Comparison of ENCODE assay signal across 8 mouse cellular contexts in genomic region chr17:34031465-34032173, GRCm38 (mm10). TPM values are rescaled to one million over a fixed set of nuclear protein-coding genes. Genes with fewer than 3 reads are reported as not detected.
A peak's percentile ranks its signal among the peaks of the same experiment; 100 is the strongest.
DNase-seq lines count a peak whose midpoint lies in the region; ATAC-seq and TF ChIP-seq lines count a peak whose summit lies in the region.

Gene Slc39a7 (minus strand): TSS chr17:34031682.
Gene Rxrb (plus strand): TSS chr17:34031812.

- peak; percentile 84 for ATAC-seq in heart, embryonic 15.5 days (replicated peaks; ENCODE audit: insufficient number of reproducible peaks, insufficient read depth, low FRiP score, low read depth)
- peak; percentile 75 for ATAC-seq in liver, embryonic 14.5 days (ENCODE audit: insufficient read depth)
- ATAC-seq in neural tube, embryonic 11.5 days (ENCODE audit: insufficient read depth, low FRiP score, low TSS enrichment) = peak; percentile 48
- peak; percentile 81 for ATAC-seq in stomach, postnatal 0 days (ENCODE audit: low FRiP score, low TSS enrichment)

- peak within 1 kb of the TSS; percentile 96 for H3K9ac ChIP-seq in heart, embryonic 15.5 days
- H3K9ac ChIP-seq in liver, embryonic 14.5 days (replicated peaks) = peak within 1 kb of the TSS; percentile 83
- peak within 1 kb of the TSS; percentile 94 for H3K9ac ChIP-seq in neural tube, embryonic 11.5 days (ENCODE audit: low read length)
- H3K9ac ChIP-seq in stomach, postnatal 0 days (ENCODE audit: low read length) = peak within 1 kb of the TSS; percentile 96

- H3K27me3 ChIP-seq in forebrain, embryonic 10.5 days (ENCODE audit: poor library complexity, severe bottlenecking) = no peaks in the 10 kb centered on the region
- no peaks in the 10 kb centered on the region for H3K27me3 ChIP-seq in heart, embryonic 15.5 days
- no peaks in the 10 kb centered on the region for H3K27me3 ChIP-seq in liver, embryonic 14.5 days (ENCODE audit: control insufficient read depth, insufficient read depth, low read length)
- no peaks in the 10 kb centered on the region for H3K27me3 ChIP-seq in neural tube, embryonic 11.5 days (ENCODE audit: control insufficient read depth, insufficient read depth, low read length)
- H3K27me3 ChIP-seq in stomach, postnatal 0 days (ENCODE audit: control insufficient read depth, insufficient read depth, low read length) = no peaks in the 10 kb centered on the region

- DNase-seq in CD8-positive naive resting alpha-beta T cell, adult 2 months (ENCODE audit: low read depth in 2 of 2, low spot score in 2 of 2) = peak; percentile 99
- peak; percentile 98 for DNase-seq in c-Kit-positive CD71-negative TER-119-negative erythroid progenitor cells, embryonic 14.5 days (ENCODE audit: low read depth)
- peak; percentile 99 for DNase-seq in forebrain, embryonic 10.5 days (ENCODE audit: extremely low spot score, low spot score)
- DNase-seq in kidney, postnatal 25 days = peak; percentile 97 to 98
- peak; percentile 93 to 94 (median 94) for DNase-seq in liver, embryonic 14.5 days (ENCODE audit: low read depth in 3 of 3, low spot score in 3 of 3)
- peak; percentile 100 for DNase-seq in neural tube, embryonic 11.5 days (ENCODE audit: low spot score)
- DNase-seq in stomach, postnatal 0 days (ENCODE audit: low spot score) = peak; percentile 99

- peak within 1 kb of the TSS; percentile 100 for H3K27ac ChIP-seq in forebrain, embryonic 10.5 days
- H3K27ac ChIP-seq in heart, embryonic 15.5 days = peak within 1 kb of the TSS; percentile 99
- H3K27ac ChIP-seq in liver, embryonic 14.5 days = peak within 1 kb of the TSS; percentile 73
- H3K27ac ChIP-seq in neural tube, embryonic 11.5 days (ENCODE audit: low read depth, low read length) = peak within 1 kb of the TSS; percentile 96
- peak within 1 kb of the TSS; percentile 98 for H3K27ac ChIP-seq in stomach, postnatal 0 days (replicated peaks)

- peaks cover 75% of the 10 kb centered on the region for H3K4me1 ChIP-seq in forebrain, embryonic 10.5 days
- H3K4me1 ChIP-seq in heart, embryonic 15.5 days (replicated peaks) = peaks cover 60% of the 10 kb centered on the region
- H3K4me1 ChIP-seq in liver, embryonic 14.5 days (replicated peaks; ENCODE audit: control insufficient read depth in 2 of 2, insufficient read depth in 2 of 2, low read length in 1 of 2) = peaks cover 10 to 27% of the 10 kb centered on the region in 2 experiments
- H3K4me1 ChIP-seq in neural tube, embryonic 11.5 days (ENCODE audit: control insufficient read depth, insufficient read depth, low read length) = peaks cover 33% of the 10 kb centered on the region
- peaks cover 7% of the 10 kb centered on the region for H3K4me1 ChIP-seq in stomach, postnatal 0 days (replicated peaks; ENCODE audit: control insufficient read depth, insufficient read depth)

- peaks cover 64% of the 10 kb centered on the region for H3K36me3 ChIP-seq in forebrain, embryonic 10.5 days (replicated peaks)
- peaks cover 50% of the 10 kb centered on the region for H3K36me3 ChIP-seq in heart, embryonic 15.5 days
- H3K36me3 ChIP-seq in liver, embryonic 14.5 days (replicated peaks; ENCODE audit: control insufficient read depth, insufficient read depth, low read depth) = peaks cover 11% of the 10 kb centered on the region
- peaks cover 19% of the 10 kb centered on the region for H3K36me3 ChIP-seq in neural tube, embryonic 11.5 days (ENCODE audit: control insufficient read depth, insufficient read depth, low read length)
- H3K36me3 ChIP-seq in stomach, postnatal 0 days (ENCODE audit: control insufficient read depth, insufficient read depth, low read length) = peaks cover 24% of the 10 kb centered on the region

- no peak; the same call in 1 of the 2 replicates for TF ChIP-seq CTCF in liver, embryonic 14.5 days (IDR thresholded peaks at IDR 0.05; ENCODE audit: low read depth)
- no peak for TF ChIP-seq CTCF in stomach, postnatal 0 days (IDR thresholded peaks at IDR 0.05; ENCODE audit: low read depth)

- peak; percentile 68 for TF ChIP-seq EP300 in liver, embryonic 14.5 days (IDR thresholded peaks at IDR 0.05; ENCODE audit: low read depth)
- peak; percentile 96 for TF ChIP-seq EP300 in stomach, postnatal 0 days (optimal IDR thresholded peaks at IDR 0.05)

- no peaks in the 10 kb centered on the region for H3K9me3 ChIP-seq in forebrain, embryonic 10.5 days
- H3K9me3 ChIP-seq in heart, embryonic 15.5 days (replicated peaks) = no peaks in the 10 kb centered on the region
- H3K9me3 ChIP-seq in liver, embryonic 14.5 days (ENCODE audit: control insufficient read depth, low read length) = no peaks in the 10 kb centered on the region
- no peaks in the 10 kb centered on the region; the same call in 1 of the 2 replicates for H3K9me3 ChIP-seq in neural tube, embryonic 11.5 days (ENCODE audit: control insufficient read depth, low read length)
- H3K9me3 ChIP-seq in stomach, postnatal 0 days (ENCODE audit: control insufficient read depth, low read length) = no peaks in the 10 kb centered on the region

- peak within 1 kb of the TSS; percentile 89 for H3K4me2 ChIP-seq in heart, embryonic 15.5 days
- peak within 1 kb of the TSS; percentile 87 for H3K4me2 ChIP-seq in liver, embryonic 14.5 days (ENCODE audit: low read depth)
- H3K4me2 ChIP-seq in neural tube, embryonic 11.5 days (ENCODE audit: low read depth) = peak within 1 kb of the TSS; percentile 79
- H3K4me2 ChIP-seq in stomach, postnatal 0 days (replicated peaks; ENCODE audit: low read depth) = peak within 1 kb of the TSS; percentile 93

- under 1% methylated on average over 78 of the region's 88 CpGs for WGBS in forebrain, embryonic 10.5 days
- under 1% methylated on average over 76 of the region's 88 CpGs for WGBS in heart, embryonic 15.5 days
- WGBS in liver, embryonic 14.5 days (ENCODE audit: insufficient replicate concordance) = under 1% methylated on average over 86 of the region's 88 CpGs
- WGBS in neural tube, embryonic 11.5 days = under 1% methylated on average over 83 of the region's 88 CpGs
- under 1% methylated on average over 52 of the region's 88 CpGs for WGBS in stomach, postnatal 0 days

- peak within 1 kb of the TSS; percentile 98 for H3K4me3 ChIP-seq in forebrain, embryonic 10.5 days
- H3K4me3 ChIP-seq in heart, embryonic 15.5 days = peak within 1 kb of the TSS; percentile 91
- peak within 1 kb of the TSS; percentile 85 to 86 for H3K4me3 ChIP-seq in liver, embryonic 14.5 days (ENCODE audit: insufficient read depth in 1 of 2, low read depth in 2 of 2, low read length in 2 of 2)
- peak within 1 kb of the TSS; percentile 88 for H3K4me3 ChIP-seq in neural tube, embryonic 11.5 days (ENCODE audit: low read depth, low read length)
- H3K4me3 ChIP-seq in stomach, postnatal 0 days (ENCODE audit: low read depth, low read length) = peak within 1 kb of the TSS; percentile 86

RNA-seq across cellular contexts. Expression of gene Slc39a7, which starts in this region (rescaled TPM):
- 203 and 206 TPM in 2 replicates for polyA plus RNA-seq in forebrain, embryonic 10.5 days (2016; fragmentation: Nextera tagmentation; extraction: Ambion mirVana)
- polyA plus RNA-seq in heart, embryonic 15.5 days (2015; fragmentation: Nextera tagmentation; extraction: Ambion mirVana) = 97.8 and 133 TPM in 2 replicates
- 27.0 and 28.1 TPM in 2 replicates for polyA plus RNA-seq in liver, embryonic 14.5 days (2012; rRNA removed)
- polyA plus RNA-seq in liver, embryonic 14.5 days (2014; fragmentation: Nextera tagmentation; extraction: Ambion mirVana) = 25.1 and 26.5 TPM in 2 replicates
- polyA plus RNA-seq in neural tube, embryonic 11.5 days (2014; fragmentation: Nextera tagmentation; extraction: Ambion mirVana) = 89.7 and 108 TPM in 2 replicates
- polyA plus RNA-seq in stomach, postnatal 0 days (2015; fragmentation: Nextera tagmentation; extraction: Ambion mirVana) = 114 and 118 TPM in 2 replicates

RNA-seq across cellular contexts. Expression of gene Rxrb, which starts in this region (rescaled TPM):
- 44.5 and 48.3 TPM in 2 replicates for polyA plus RNA-seq in forebrain, embryonic 10.5 days (2016; fragmentation: Nextera tagmentation; extraction: Ambion mirVana)
- polyA plus RNA-seq in heart, embryonic 15.5 days (2015; fragmentation: Nextera tagmentation; extraction: Ambion mirVana) = 26.8 and 38.5 TPM in 2 replicates
- 15.2 and 16.5 TPM in 2 replicates for polyA plus RNA-seq in liver, embryonic 14.5 days (2012; rRNA removed)
- 6.0 and 7.2 TPM in 2 replicates for polyA plus RNA-seq in liver, embryonic 14.5 days (2014; fragmentation: Nextera tagmentation; extraction: Ambion mirVana)
- 25.1 and 27.1 TPM in 2 replicates for polyA plus RNA-seq in neural tube, embryonic 11.5 days (2014; fragmentation: Nextera tagmentation; extraction: Ambion mirVana)
- polyA plus RNA-seq in stomach, postnatal 0 days (2015; fragmentation: Nextera tagmentation; extraction: Ambion mirVana) = 25.0 and 26.9 TPM in 2 replicates

Comparison
In these comparisons a context has a peak if more than half of its experiments do, and no peak if none do; other contexts are left out.
1. Peak in every context shown above with its lines: DNase-seq, ATAC-seq, H3K4me3 ChIP-seq and H3K27ac ChIP-seq.